Mouse (Mus musculus) C2C12 (cell line): ENCODE measurements around the gene Fam167b.

Experiments
- CTCF ChIP-seq: IDR thresholded peaks from one replicate; pipeline ENCODE4 v1.5.1; 2011; ENCODE audit not compliant: control insufficient read depth, insufficient read depth, insufficient read length
- MAX ChIP-seq: IDR thresholded peaks from one replicate; pipeline ENCODE4 v1.6.1; 2011; ENCODE audit warnings: mild to moderate bottlenecking, control low read depth
- MYOG ChIP-seq: IDR thresholded peaks from one replicate; pipeline ENCODE4 v1.6.1; 2011; ENCODE audit not compliant: control insufficient read depth, insufficient read length; ENCODE audit errors: extremely low read depth
- USF1 ChIP-seq: IDR thresholded peaks from one replicate; pipeline ENCODE4 v1.6.1; 2011; ENCODE audit warnings: low read depth, mild to moderate bottlenecking, control low read depth, moderate library complexity

GRCm38 (mm10) chr4:129626035-129626434 is 47.7 kb upstream of the Fam167b start:
- TF ChIP-seq USF1 = no peak
- TF ChIP-seq MAX = no peak
- no peak for TF ChIP-seq CTCF
- no peak for TF ChIP-seq MYOG
